Mouse (Mus musculus): ENCODE results near the gene Ostm1. TPM values are rescaled to one million over a fixed set of nuclear protein-coding genes. Genes with fewer than 3 reads are reported as not detected.

Gene Ostm1
- total RNA-seq, 4 experiments from 2014 or later = 18.6 to 21.5 (median 20.9) TPM

- no peak for DNase-seq (ENCODE audit: low spot score in 2 of 2)
Measured at GRCm38 (mm10) chr10:42582566-42583110, 984 bp upstream of the Ostm1 start.

GRCm38 (mm10) chr10:42583902-42584435 lies 347 bp downstream of the Ostm1 start:
- DNase-seq (ENCODE audit: low spot score in 2 of 2) = no peak

- no peak for DNase-seq (ENCODE audit: low spot score in 2 of 2)
Measured at GRCm38 (mm10) chr10:42584436-42584983, 888 bp downstream of the Ostm1 start.

GRCm38 (mm10) chr10:42585156-42585555 lies 1.5 kb downstream of the Ostm1 start:
- DNase-seq (ENCODE audit: low spot score in 2 of 2) = no peak

GRCm38 (mm10) chr10:42585596-42586305 lies 2.1 kb downstream of the Ostm1 start:
- no peak for DNase-seq (ENCODE audit: low spot score in 2 of 2)

- no peak for DNase-seq (ENCODE audit: low spot score in 2 of 2)
Measured at GRCm38 (mm10) chr10:42587961-42588750, 4.5 kb downstream of the Ostm1 start.

GRCm38 (mm10) chr10:42589505-42589904 lies 5.9 kb downstream of the Ostm1 start:
- no peak for DNase-seq (ENCODE audit: low spot score in 2 of 2)

GRCm38 (mm10) chr10:42590261-42591184 lies 6.9 kb downstream of the Ostm1 start:
- no peak for DNase-seq (ENCODE audit: low spot score in 2 of 2)

GRCm38 (mm10) chr10:42591185-42591992 lies 7.8 kb downstream of the Ostm1 start:
- no peak for DNase-seq (ENCODE audit: low spot score in 2 of 2)

- DNase-seq (ENCODE audit: low spot score in 2 of 2) = no peak
Measured at GRCm38 (mm10) chr10:42591993-42592686, 8.5 kb downstream of the Ostm1 start.

- DNase-seq (ENCODE audit: low spot score in 2 of 2) = no peak
Measured at GRCm38 (mm10) chr10:42593201-42593600, 9.6 kb downstream of the Ostm1 start.

GRCm38 (mm10) chr10:42598615-42599014 lies 15.0 kb downstream of the Ostm1 start:
- no peak for DNase-seq (ENCODE audit: low spot score in 2 of 2)

- DNase-seq (ENCODE audit: low spot score in 2 of 2) = no peak
Measured at GRCm38 (mm10) chr10:42601556-42601955, 17.9 kb downstream of the Ostm1 start.

- no peak for DNase-seq (ENCODE audit: low spot score in 2 of 2)
Measured at GRCm38 (mm10) chr10:42604874-42605273, 21.3 kb downstream of the Ostm1 start.

- DNase-seq (ENCODE audit: low spot score in 2 of 2) = no peak
Measured at GRCm38 (mm10) chr10:42606757-42607156, 23.1 kb downstream of the Ostm1 start.

GRCm38 (mm10) chr10:42613075-42613474 lies 29.5 kb downstream of the Ostm1 start:
- DNase-seq (ENCODE audit: low spot score in 2 of 2) = no peak

GRCm38 (mm10) chr10:42613639-42614381 lies 30.2 kb downstream of the Ostm1 start:
- DNase-seq (ENCODE audit: low spot score in 2 of 2) = no peak

GRCm38 (mm10) chr10:42614766-42615165 lies 31.1 kb downstream of the Ostm1 start:
- DNase-seq (ENCODE audit: low spot score in 2 of 2) = no peak

GRCm38 (mm10) chr10:42618291-42618690 lies 34.7 kb downstream of the Ostm1 start:
- no peak for DNase-seq (ENCODE audit: low spot score in 2 of 2)
